Comparison of ENCODE assay signal across 21 mouse cellular contexts in the genomic region with DNA sequence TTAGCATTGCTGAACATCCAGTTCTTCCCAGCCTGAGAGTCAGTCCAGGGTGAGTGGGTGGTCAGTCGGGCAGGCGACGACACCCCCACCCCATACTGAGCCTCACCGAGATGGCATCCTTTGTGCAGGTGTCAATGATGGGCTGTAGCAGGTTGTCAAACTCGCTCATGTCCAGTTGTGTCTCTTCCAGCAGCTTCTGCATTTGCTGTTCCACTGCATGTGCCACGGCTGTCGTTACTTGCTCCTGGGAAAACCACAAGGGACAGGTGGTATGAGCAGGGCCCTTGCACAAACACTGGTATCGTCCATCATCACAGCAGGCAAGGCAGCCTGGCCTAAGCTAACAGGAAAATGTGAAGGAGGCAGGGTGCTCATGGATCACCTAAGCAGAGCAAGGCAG. TPM values are rescaled to one million over a fixed set of nuclear protein-coding genes. Genes with fewer than 3 reads are reported as not detected.
DNase-seq lines count a peak whose midpoint lies in the region; ATAC-seq and TF ChIP-seq lines count a peak whose summit lies in the region.
"Had no signal": no experiment of that assay in that cellular context is flagged by ENCODE, and none has a peak within 500 bp of the region (broad histone marks: within the 10 kb centered on the region; RNA-seq: fewer than 3 reads in every experiment).

No protein-coding gene starts in this region.

- H3K27me3 ChIP-seq in intestine, postnatal 0 days (replicated peaks; ENCODE audit: control insufficient read depth, insufficient read depth, low read length), result no peaks in the 10 kb centered on the region
- H3K27me3 ChIP-seq in intestine, embryonic 16.5 days (replicated peaks; ENCODE audit: control insufficient read depth, insufficient read depth, low read length), result no peaks in the 10 kb centered on the region
- H3K27me3 ChIP-seq in myocyte (ENCODE audit: control insufficient read depth, insufficient read depth, insufficient read length), result no peaks in the 10 kb centered on the region
- H3K27me3 ChIP-seq: CH12.LX; embryonic facial prominence, embryonic 12.5 days; forebrain, embryonic 13.5 days; forebrain, embryonic 15.5 days; Patski had no signal

- H3ac ChIP-seq in myocyte (ENCODE audit: control insufficient read depth, insufficient read length), result no peak overlapping the region

- H3K9ac ChIP-seq in intestine, postnatal 0 days (ENCODE audit: low read depth, low read length), result no peak overlapping the region
- no peak overlapping the region for H3K9ac ChIP-seq in intestine, embryonic 16.5 days (ENCODE audit: low read depth, low read length)
- H3K9ac ChIP-seq: embryonic facial prominence, embryonic 12.5 days; forebrain, embryonic 13.5 days; forebrain, embryonic 15.5 days; forebrain, postnatal 0 days had no signal

- no peak overlapping the region for H3K4me2 ChIP-seq in intestine, postnatal 0 days (replicated peaks; ENCODE audit: low read depth)
- H3K4me2 ChIP-seq in intestine, embryonic 16.5 days (ENCODE audit: low read depth, low read length), result no peak overlapping the region
- no peak overlapping the region for H3K4me2 ChIP-seq in myocyte (ENCODE audit: low read depth)
- H3K4me2 ChIP-seq: embryonic facial prominence, embryonic 12.5 days; forebrain, embryonic 13.5 days; forebrain, embryonic 15.5 days had no signal

- peaks cover 24% of the 10 kb centered on the region for H3K79me2 ChIP-seq in myocyte (ENCODE audit: control insufficient read depth, insufficient read depth)

- TF ChIP-seq POLR2A in myocyte (IDR thresholded peaks at IDR 0.05; ENCODE audit: insufficient read length, low read depth), result no peak

- WGBS in intestine, postnatal 0 days, result 93% methylated on average over 8 of the region's 8 CpGs
- WGBS in intestine, embryonic 16.5 days, result 92% methylated on average over 8 of the region's 8 CpGs

- H3K9me3 ChIP-seq in intestine, postnatal 0 days (ENCODE audit: control insufficient read depth), result no peaks in the 10 kb centered on the region
- no peaks in the 10 kb centered on the region for H3K9me3 ChIP-seq in intestine, embryonic 16.5 days (ENCODE audit: control insufficient read depth, low read length)
- H3K9me3 ChIP-seq: embryonic facial prominence, embryonic 10.5 days; embryonic facial prominence, embryonic 12.5 days; forebrain, embryonic 13.5 days; forebrain, embryonic 15.5 days; G1E had no signal

- H3K4me1 ChIP-seq in intestine, postnatal 0 days (replicated peaks; ENCODE audit: control insufficient read depth, insufficient read depth, low read length), result no peaks in the 10 kb centered on the region
- peaks cover 7% of the 10 kb centered on the region for H3K4me1 ChIP-seq in intestine, embryonic 16.5 days (ENCODE audit: control insufficient read depth, insufficient read depth, low read length)

- H3K27ac ChIP-seq in intestine, postnatal 0 days (ENCODE audit: low read depth, low read length), result peak overlapping the region; percentile 50; the same call in 1 of the 2 replicates
- H3K27ac ChIP-seq in intestine, embryonic 16.5 days (ENCODE audit: low read length), result no peak overlapping the region
- H3K27ac ChIP-seq: embryonic facial prominence, embryonic 10.5 days; embryonic facial prominence, embryonic 12.5 days; forebrain, embryonic 13.5 days; forebrain, embryonic 15.5 days had no signal

- DNase-seq in cerebellum, adult 11-12 months, result peak; percentile 7
- no peak for DNase-seq in cerebellum, postnatal 14 days
- DNase-seq: adrenal gland, adult 8-10 months; adrenal gland, postnatal 36 days; B cell, adult 2 months; cerebellum, adult 18-20 months; cerebellum, adult 8-10 months; cerebellum, adult 9-11 months; forebrain, postnatal 0 days had no signal

- no peak for TF ChIP-seq CTCF in intestine, postnatal 0 days (IDR thresholded peaks at IDR 0.05; ENCODE audit: low read depth)

- peaks cover 68% of the 10 kb centered on the region for H3K36me3 ChIP-seq in intestine, postnatal 0 days (ENCODE audit: control insufficient read depth, insufficient read depth)
- H3K36me3 ChIP-seq in intestine, embryonic 16.5 days (ENCODE audit: control insufficient read depth, insufficient read depth, low read length), result peaks cover 50% of the 10 kb centered on the region
- peaks cover 22% of the 10 kb centered on the region for H3K36me3 ChIP-seq in myocyte (ENCODE audit: control insufficient read depth, insufficient read depth)

- no peak for ATAC-seq in intestine, postnatal 0 days
- no peak for ATAC-seq in intestine, embryonic 16.5 days
- ATAC-seq: activated CD4-positive, CD25-positive, alpha-beta regulatory T cell, adult 4 months; CD4-positive, CD25-positive, alpha-beta regulatory T cell, adult 4 months; forebrain, embryonic 13.5 days; forebrain, embryonic 15.5 days; forebrain, postnatal 0 days; Patski had no signal

- H3K4me3 ChIP-seq in intestine, postnatal 0 days (ENCODE audit: low read depth, low read length), result no peak overlapping the region
- no peak overlapping the region for H3K4me3 ChIP-seq in intestine, embryonic 16.5 days (ENCODE audit: low read length)
- H3K4me3 ChIP-seq in myocyte, result no peak overlapping the region
- H3K4me3 ChIP-seq: embryonic facial prominence, embryonic 10.5 days; embryonic facial prominence, embryonic 12.5 days; forebrain, embryonic 13.5 days; forebrain, embryonic 15.5 days had no signal

TF ChIP-seq in myocyte, 11 proteins besides CTCF, POLR2A, EP300 and RAD21:
- TF ChIP-seq TCF12 (IDR thresholded peaks at IDR 0.05; ENCODE audit: insufficient read depth, poor library complexity, severe bottlenecking) (peak; percentile 84), CEBPB (IDR thresholded peaks at IDR 0.05; ENCODE audit: insufficient read depth, poor library complexity, severe bottlenecking) (no peak), USF1 (IDR thresholded peaks at IDR 0.05; ENCODE audit: low read depth) (no peak), MAX (IDR thresholded peaks at IDR 0.05; ENCODE audit: low read depth) (no peak), MYOD1 (IDR thresholded peaks at IDR 0.05; ENCODE audit: control insufficient read depth in 1 of 3, insufficient read length in 2 of 3, low read depth in 2 of 3) (peak in 2 of 3 experiments; percentile 88 to 89), E2F4 (IDR thresholded peaks at IDR 0.05; ENCODE audit: insufficient read depth) (no peak), SRF (IDR thresholded peaks at IDR 0.05; ENCODE audit: control insufficient read depth, insufficient read length, low read depth) (no peak), MYOG (IDR thresholded peaks at IDR 0.05; ENCODE audit: control insufficient read depth in 1 of 3, insufficient read depth in 1 of 3, insufficient read length in 2 of 3, low read depth in 2 of 3) (peak; percentile 47 to 93 (median 84)), TCF3 (IDR thresholded peaks at IDR 0.05; ENCODE audit: insufficient read length, low read depth) (peak; percentile 85), POLR2AphosphoS2 (IDR thresholded peaks at IDR 0.05; ENCODE audit: insufficient read length, low read depth) (no peak), REST (IDR thresholded peaks at IDR 0.05; ENCODE audit: insufficient read depth, insufficient read length) (no peak)

RNA-seq across cellular contexts. Expression of gene Cherp, which starts 5.0 kb away (rescaled TPM):
- polyA plus RNA-seq in intestine, postnatal 0 days (2015; fragmentation: Nextera tagmentation; extraction: Ambion mirVana), result 17.8 and 19.4 TPM in 2 replicates
- 46.0 and 47.9 TPM in 2 replicates for polyA plus RNA-seq in intestine, embryonic 16.5 days (2015; fragmentation: Nextera tagmentation; extraction: Ambion mirVana)
- polyA plus RNA-seq in myocyte (2012; fragmentation: generic; extraction: Trizol), result 39.9 TPM

RNA-seq across cellular contexts. Expression of gene Slc35e1, which starts 22.4 kb away (rescaled TPM):
- 18.1 and 21.8 TPM in 2 replicates for polyA plus RNA-seq in intestine, postnatal 0 days (2015; fragmentation: Nextera tagmentation; extraction: Ambion mirVana)
- polyA plus RNA-seq in intestine, embryonic 16.5 days (2015; fragmentation: Nextera tagmentation; extraction: Ambion mirVana), result 7.9 and 8.2 TPM in 2 replicates
- polyA plus RNA-seq in myocyte (2012; fragmentation: generic; extraction: Trizol), result 25.9 TPM

RNA-seq across cellular contexts. Expression of gene 1700030K09Rik, which starts 26.3 kb away (rescaled TPM):
- polyA plus RNA-seq in intestine, postnatal 0 days (2015; fragmentation: Nextera tagmentation; extraction: Ambion mirVana), result 3.6 and 3.8 TPM in 2 replicates
- polyA plus RNA-seq in intestine, embryonic 16.5 days (2015; fragmentation: Nextera tagmentation; extraction: Ambion mirVana), result 10.7 and 11.5 TPM in 2 replicates
- polyA plus RNA-seq in myocyte (2012; fragmentation: generic; extraction: Trizol), result 7.3 TPM

RNA-seq across cellular contexts. Expression of gene Calr3, which starts 26.3 kb away (rescaled TPM):
- 0.46 and 0.55 TPM in 2 replicates for polyA plus RNA-seq in intestine, postnatal 0 days (2015; fragmentation: Nextera tagmentation; extraction: Ambion mirVana)
- polyA plus RNA-seq in intestine, embryonic 16.5 days (2015; fragmentation: Nextera tagmentation; extraction: Ambion mirVana), result 1.4 and 1.5 TPM in 2 replicates
- 0.38 TPM for polyA plus RNA-seq in myocyte (2012; fragmentation: generic; extraction: Trizol)

RNA-seq across cellular contexts. Expression of gene Eps15l1, which starts 48.7 kb away (rescaled TPM):
- 16.3 and 17.3 TPM in 2 replicates for polyA plus RNA-seq in intestine, postnatal 0 days (2015; fragmentation: Nextera tagmentation; extraction: Ambion mirVana)
- polyA plus RNA-seq in intestine, embryonic 16.5 days (2015; fragmentation: Nextera tagmentation; extraction: Ambion mirVana), result 41.9 and 42.5 TPM in 2 replicates
- polyA plus RNA-seq in myocyte (2012; fragmentation: generic; extraction: Trizol), result 22.8 TPM
